In the genomic region with DNA sequence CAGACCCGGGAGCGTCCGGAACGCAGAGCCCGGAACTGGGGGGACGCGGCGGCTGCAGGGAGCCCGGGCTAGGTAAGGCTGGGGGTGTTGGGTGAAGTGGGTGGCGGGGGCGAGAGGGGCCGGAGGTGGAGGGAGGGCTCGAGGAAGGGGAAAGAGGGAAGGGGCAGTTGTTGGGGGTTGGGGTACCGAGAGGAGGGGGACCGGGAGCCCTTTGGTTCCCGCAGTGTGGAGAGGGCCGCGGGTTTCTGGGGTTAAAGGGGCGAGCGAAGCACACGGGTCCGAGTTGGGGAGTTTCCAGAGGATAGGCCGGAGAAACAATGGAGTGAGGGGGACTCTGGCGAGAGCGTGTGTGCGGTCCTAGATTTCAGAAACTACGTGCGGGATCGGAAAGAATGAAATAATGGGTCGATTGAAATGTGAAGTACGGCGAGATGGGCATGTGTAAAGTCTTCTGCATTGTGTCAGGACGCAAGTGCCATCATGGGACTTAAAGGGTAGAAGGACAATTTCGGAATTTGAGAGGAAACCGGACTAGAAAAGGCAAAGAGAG, we compare ENCODE assay signal across 8 mouse cellular contexts. TPM values are rescaled to one million over a fixed set of nuclear protein-coding genes. Genes with fewer than 3 reads are reported as not detected.
DNase-seq lines count a peak whose midpoint lies in the region; ATAC-seq and TF ChIP-seq lines count a peak whose summit lies in the region.

No protein-coding gene starts in this region.

- H3K9ac ChIP-seq in kidney, embryonic 16.5 days (replicated peaks; ENCODE audit: low read length): peak overlapping the region; percentile 95
- H3K9ac ChIP-seq in MEL (ENCODE audit: control insufficient read depth, low read depth, low read length, poor library complexity, severe bottlenecking): peak overlapping the region; percentile 85
- H3K9ac ChIP-seq in limb, embryonic 14.5 days (ENCODE audit: low read depth, low read length, severe bottlenecking): peak overlapping the region; percentile 92
- peak overlapping the region; percentile 84 for H3K9ac ChIP-seq in stomach, embryonic 15.5 days

- no peak for TF ChIP-seq RAD21 in MEL (IDR thresholded peaks at IDR 0.05; ENCODE audit: low read depth, low read length)

- peak overlapping the region; percentile 86 for H3K4me3 ChIP-seq in kidney, embryonic 16.5 days (ENCODE audit: low read length)
- H3K4me3 ChIP-seq in MEL (ENCODE audit: control insufficient read depth in 1 of 2, insufficient read depth in 1 of 2, low read depth in 2 of 2, low read length in 2 of 2): peak overlapping the region; percentile 67 to 89
- peak overlapping the region; percentile 86 for H3K4me3 ChIP-seq in forebrain, embryonic 10.5 days
- H3K4me3 ChIP-seq in limb, embryonic 14.5 days (replicated peaks; ENCODE audit: low read length): peak overlapping the region; percentile 80
- H3K4me3 ChIP-seq in stomach, embryonic 15.5 days (replicated peaks): peak overlapping the region; percentile 87

- no peak for DNase-seq in kidney, adult 9 months
- DNase-seq in MEL (ENCODE audit: low read depth, low spot score): peak; percentile 37
- no peak for DNase-seq in forebrain, embryonic 10.5 days (ENCODE audit: extremely low spot score, low spot score)
- DNase-seq in limb, embryonic 14.5 days (ENCODE audit: low spot score): no peak
- no peak for DNase-seq in left cerebral cortex, postnatal 4 days
- no peak for DNase-seq in adrenal gland, postnatal 36 days

- H3K4me2 ChIP-seq in kidney, embryonic 16.5 days (replicated peaks; ENCODE audit: low read depth, low read length): peak overlapping the region; percentile 77
- H3K4me2 ChIP-seq in limb, embryonic 14.5 days (replicated peaks; ENCODE audit: low read depth, low read length, severe bottlenecking): peak overlapping the region; percentile 50
- H3K4me2 ChIP-seq in stomach, embryonic 15.5 days: peak overlapping the region; percentile 64

- TF ChIP-seq EP300 in MEL (IDR thresholded peaks at IDR 0.05; ENCODE audit: low read depth in 1 of 2, low read length in 2 of 2): no peak

- H3K4me1 ChIP-seq in kidney, embryonic 16.5 days (ENCODE audit: insufficient read depth, low read length): peaks cover 31% of the 10 kb centered on the region
- H3K4me1 ChIP-seq in MEL (ENCODE audit: control insufficient read depth in 1 of 2, insufficient read depth in 2 of 2, low read length in 2 of 2): peaks cover 3 to 7% of the 10 kb centered on the region in 2 experiments
- H3K4me1 ChIP-seq in forebrain, embryonic 10.5 days: peaks cover 47% of the 10 kb centered on the region
- H3K4me1 ChIP-seq in limb, embryonic 14.5 days (ENCODE audit: control insufficient read depth, insufficient read depth, low read length): peaks cover 23% of the 10 kb centered on the region
- H3K4me1 ChIP-seq in stomach, embryonic 15.5 days: peaks cover 20% of the 10 kb centered on the region

- H3K27me3 ChIP-seq in kidney, embryonic 16.5 days (ENCODE audit: insufficient read depth, low read length): no peaks in the 10 kb centered on the region
- peaks cover 0 to 3% of the 10 kb centered on the region in 2 experiments; a peak in 2 of 4 replicates for H3K27me3 ChIP-seq in MEL (ENCODE audit: control insufficient read depth in 1 of 2, insufficient read depth in 2 of 2, low read length in 2 of 2)
- H3K27me3 ChIP-seq in forebrain, embryonic 10.5 days (ENCODE audit: poor library complexity, severe bottlenecking): peaks cover 8% of the 10 kb centered on the region; the same call in 1 of the 2 replicates
- no peaks in the 10 kb centered on the region for H3K27me3 ChIP-seq in limb, embryonic 14.5 days (ENCODE audit: control insufficient read depth, insufficient read depth, low read length)
- H3K27me3 ChIP-seq in stomach, embryonic 15.5 days (replicated peaks): no peaks in the 10 kb centered on the region

- intact Hi-C loops in left cerebral cortex, postnatal 4 days (cut with DNase I): no loop called here

- WGBS in kidney, embryonic 16.5 days: under 1% methylated on average over 31 of the region's 35 CpGs
- whole genome bisulfite sequencing in forebrain, embryonic 10.5 days: 1% methylated on average over 35 of the region's 35 CpGs
- WGBS in limb, embryonic 14.5 days: 1% methylated on average over 31 of the region's 35 CpGs
- WGBS in stomach, embryonic 15.5 days: under 1% methylated on average over 26 of the region's 35 CpGs

- peaks cover 8% of the 10 kb centered on the region for H3K79me2 ChIP-seq in MEL (ENCODE audit: control insufficient read depth, insufficient read depth, low read length, poor library complexity)

- H3K36me3 ChIP-seq in kidney, embryonic 16.5 days (ENCODE audit: insufficient read depth, low read length): no peaks in the 10 kb centered on the region
- H3K36me3 ChIP-seq in MEL (ENCODE audit: control insufficient read depth in 1 of 2, insufficient read depth in 2 of 2, low read length in 2 of 2): peaks cover 0 to 13% of the 10 kb centered on the region in 2 experiments; a peak in 2 of 4 replicates
- peaks cover 22% of the 10 kb centered on the region; the same call in 1 of the 2 replicates for H3K36me3 ChIP-seq in forebrain, embryonic 10.5 days (replicated peaks)
- peaks cover 4% of the 10 kb centered on the region; the same call in 1 of the 2 replicates for H3K36me3 ChIP-seq in limb, embryonic 14.5 days (ENCODE audit: control insufficient read depth, insufficient read depth, low read length)
- no peaks in the 10 kb centered on the region for H3K36me3 ChIP-seq in stomach, embryonic 15.5 days

- no peaks in the 10 kb centered on the region for H3K9me3 ChIP-seq in kidney, embryonic 16.5 days (ENCODE audit: low read length)
- no peaks in the 10 kb centered on the region for H3K9me3 ChIP-seq in MEL (replicated peaks; ENCODE audit: insufficient read depth, low read length)
- H3K9me3 ChIP-seq in forebrain, embryonic 10.5 days: no peaks in the 10 kb centered on the region
- H3K9me3 ChIP-seq in limb, embryonic 14.5 days (ENCODE audit: control insufficient read depth, low read length): no peaks in the 10 kb centered on the region
- no peaks in the 10 kb centered on the region for H3K9me3 ChIP-seq in stomach, embryonic 15.5 days

- no peak for TF ChIP-seq CTCF in MEL (IDR thresholded peaks at IDR 0.05 in 2 of 3, conservative IDR thresholded peaks at IDR 0.05 in 1 of 3; ENCODE audit: control insufficient read depth in 1 of 3, insufficient read depth in 1 of 3, low read depth in 2 of 3, low read length in 3 of 3, poor library complexity in 1 of 3, severe bottlenecking in 1 of 3)

- H3K27ac ChIP-seq in kidney, embryonic 16.5 days (ENCODE audit: low read length): peak overlapping the region; percentile 94
- no peak overlapping the region for H3K27ac ChIP-seq in MEL (ENCODE audit: control insufficient read depth, low read depth, low read length)
- peak overlapping the region; percentile 98 for H3K27ac ChIP-seq in forebrain, embryonic 10.5 days
- peak overlapping the region; percentile 95 for H3K27ac ChIP-seq in limb, embryonic 14.5 days (replicated peaks; ENCODE audit: low read depth, low read length)
- H3K27ac ChIP-seq in stomach, embryonic 15.5 days: peak overlapping the region; percentile 95

- peak; percentile 21; the same call in 1 of the 2 replicates for ATAC-seq in kidney, embryonic 16.5 days (ENCODE audit: low FRiP score, low TSS enrichment)
- peak; percentile 8; the same call in 1 of the 2 replicates for ATAC-seq in limb, embryonic 14.5 days (ENCODE audit: low FRiP score, low read depth)
- ATAC-seq in stomach, embryonic 15.5 days (ENCODE audit: insufficient read depth, low FRiP score, low read depth): peak; percentile 8; the same call in 1 of the 2 replicates

- TF ChIP-seq POLR2A in MEL (IDR thresholded peaks at IDR 0.05; ENCODE audit: control insufficient read depth in 1 of 2, insufficient read depth in 1 of 2, low read depth in 1 of 2, low read length in 2 of 2, poor library complexity in 1 of 2): no peak
- no peak for TF ChIP-seq POLR2A in limb, embryonic 14.5 days (IDR thresholded peaks at IDR 0.05; ENCODE audit: borderline replicate concordance, extremely low read depth, insufficient read depth, insufficient read length)

RNA-seq across cellular contexts. Expression of a gene that starts 1.2 kb away (rescaled TPM):
- polyA plus RNA-seq in kidney, embryonic 16.5 days (2015; fragmentation: Nextera tagmentation; extraction: Ambion mirVana): 42.1 and 42.9 TPM in 2 replicates
- total RNA-seq in MEL (2012; rRNA removed): 8.2 and 12.0 TPM in 2 replicates
- 10 to 100 TPM in 1 of 2 experiments, not detected in 1; 24.5 TPM for polyA plus RNA-seq in MEL (2012; ENCODE audit: insufficient read depth in 1 of 2, insufficient read length in 2 of 2, low read depth in 1 of 2, low replicate concordance in 2 of 2, missing spikeins in 1 of 2)
- polyA plus RNA-seq in forebrain, embryonic 10.5 days (2016; fragmentation: Nextera tagmentation; extraction: Ambion mirVana): 53.5 and 56.5 TPM in 2 replicates
- 47.1 and 48.4 TPM in 2 replicates for polyA plus RNA-seq in limb, embryonic 14.5 days (2012; rRNA removed)
- polyA plus RNA-seq in limb, embryonic 14.5 days (2014; fragmentation: Nextera tagmentation; extraction: Ambion mirVana): 39.7 and 41.7 TPM in 2 replicates
- 28.3 and 32.1 TPM in 2 replicates for polyA plus RNA-seq in stomach, embryonic 15.5 days (2015; fragmentation: Nextera tagmentation; extraction: Ambion mirVana)
- 10 to 100 TPM; 39.7 to 46.0 TPM for total RNA-seq in left cerebral cortex, postnatal 4 days (2021)
- 10 to 100 TPM; 15.3 to 17.7 TPM for total RNA-seq in adrenal gland, postnatal 36 days (2021)

RNA-seq across cellular contexts. Expression of a gene that starts 33.9 kb away (rescaled TPM):
- 8.0 and 10.0 TPM in 2 replicates for polyA plus RNA-seq in kidney, embryonic 16.5 days (2015; fragmentation: Nextera tagmentation; extraction: Ambion mirVana)
- 3.2 TPM in 2 replicates for total RNA-seq in MEL (2012; rRNA removed)
- polyA plus RNA-seq in MEL (2012; ENCODE audit: insufficient read depth in 1 of 2, insufficient read length in 2 of 2, low read depth in 1 of 2, low replicate concordance in 2 of 2, missing spikeins in 1 of 2): 1 to 10 TPM in 1 of 2 experiments, not detected in 1; 5.3 TPM
- 1.0 and 1.2 TPM in 2 replicates for polyA plus RNA-seq in forebrain, embryonic 10.5 days (2016; fragmentation: Nextera tagmentation; extraction: Ambion mirVana)
- polyA plus RNA-seq in limb, embryonic 14.5 days (2012; rRNA removed): 0.87 and 1.7 TPM in 2 replicates
- 0.11 and 0.37 TPM in 2 replicates for polyA plus RNA-seq in limb, embryonic 14.5 days (2014; fragmentation: Nextera tagmentation; extraction: Ambion mirVana)
- 18.6 and 23.0 TPM in 2 replicates for polyA plus RNA-seq in stomach, embryonic 15.5 days (2015; fragmentation: Nextera tagmentation; extraction: Ambion mirVana)
- under 1 TPM in 1 of 2 experiments, not detected in 1; 0.30 TPM for total RNA-seq in left cerebral cortex, postnatal 4 days (2021)
- total RNA-seq in adrenal gland, postnatal 36 days (2021): 1 to 10 TPM; 1.6 to 3.4 TPM

RNA-seq across cellular contexts. Expression of a gene that starts 39.3 kb away (rescaled TPM):
- 0.94 and 1.2 TPM in 2 replicates for polyA plus RNA-seq in kidney, embryonic 16.5 days (2015; fragmentation: Nextera tagmentation; extraction: Ambion mirVana)
- total RNA-seq in MEL (2012; rRNA removed): 0.15 TPM in 1 of 2 replicates, not detected in the other
- under 1 TPM in 1 of 2 experiments, not detected in 1; 0.08 TPM for polyA plus RNA-seq in MEL (2012; ENCODE audit: insufficient read depth in 1 of 2, insufficient read length in 2 of 2, low read depth in 1 of 2, low replicate concordance in 2 of 2, missing spikeins in 1 of 2)
- 0.12 TPM in 1 of 2 replicates, not detected in the other for polyA plus RNA-seq in forebrain, embryonic 10.5 days (2016; fragmentation: Nextera tagmentation; extraction: Ambion mirVana)
- 0.13 TPM in 1 of 2 replicates, not detected in the other for polyA plus RNA-seq in limb, embryonic 14.5 days (2012; rRNA removed)
- not detected in 2 replicates for polyA plus RNA-seq in limb, embryonic 14.5 days (2014; fragmentation: Nextera tagmentation; extraction: Ambion mirVana)
- polyA plus RNA-seq in stomach, embryonic 15.5 days (2015; fragmentation: Nextera tagmentation; extraction: Ambion mirVana): 0.09 TPM in 1 of 2 replicates, not detected in the other
- not detected for total RNA-seq in left cerebral cortex, postnatal 4 days (2021)
- not detected for total RNA-seq in adrenal gland, postnatal 36 days (2021)

RNA-seq across cellular contexts. Expression of a gene that starts 52.5 kb away (rescaled TPM):
- polyA plus RNA-seq in kidney, embryonic 16.5 days (2015; fragmentation: Nextera tagmentation; extraction: Ambion mirVana): 35.8 and 45.8 TPM in 2 replicates
- 24.3 and 25.8 TPM in 2 replicates for total RNA-seq in MEL (2012; rRNA removed)
- 10 to 100 TPM in 1 of 2 experiments, not detected in 1; 70.2 TPM for polyA plus RNA-seq in MEL (2012; ENCODE audit: insufficient read depth in 1 of 2, insufficient read length in 2 of 2, low read depth in 1 of 2, low replicate concordance in 2 of 2, missing spikeins in 1 of 2)
- polyA plus RNA-seq in forebrain, embryonic 10.5 days (2016; fragmentation: Nextera tagmentation; extraction: Ambion mirVana): 51.1 and 53.1 TPM in 2 replicates
- polyA plus RNA-seq in limb, embryonic 14.5 days (2012; rRNA removed): 41.5 and 51.3 TPM in 2 replicates
- 20.3 and 22.1 TPM in 2 replicates for polyA plus RNA-seq in limb, embryonic 14.5 days (2014; fragmentation: Nextera tagmentation; extraction: Ambion mirVana)
- 24.6 and 29.2 TPM in 2 replicates for polyA plus RNA-seq in stomach, embryonic 15.5 days (2015; fragmentation: Nextera tagmentation; extraction: Ambion mirVana)
- 1 to 10 TPM; 4.7 to 5.8 TPM for total RNA-seq in left cerebral cortex, postnatal 4 days (2021)
- total RNA-seq in adrenal gland, postnatal 36 days (2021): 1 to 10 TPM; 1.1 to 1.6 TPM
